Mouse (Mus musculus) hindbrain, embryonic 13.5 days (tissue): ENCODE measurements around the gene Olfr73. TPM values are rescaled to one million over a fixed set of nuclear protein-coding genes. Genes with fewer than 3 reads are reported as not detected.
"Not testable (repeated sequence)": the region's sequence is repeated elsewhere in the genome, so short reads cannot be mapped to it uniquely, and the experiment has no call there.

Experiments used
- ATAC-seq: fragments of 200-750 bp; cut with Nextera tagmentation; 2 replicates; pipeline ENCODE4 v1.8.0; 2017; ENCODE audit warnings: moderate TSS enrichment; ENCODE audit not compliant: low FRiP score
- H3K27ac ChIP-seq: fragments of 300-500 bp; sonication (generic); 2 replicates; pipeline ENCODE4 v1.5.1; 2015; ENCODE audit warnings: inconsistent platforms, mild to moderate bottlenecking, moderate library complexity
- H3K27me3 ChIP-seq: fragments of 300-500 bp; sonication (generic); 2 replicates; pipeline ENCODE4 v1.6.1; 2015; ENCODE audit warnings: mild to moderate bottlenecking, inconsistent platforms
- H3K36me3 ChIP-seq: fragments of 300-500 bp; sonication (generic); 2 replicates; pipeline ENCODE4 v1.6.1; 2015; ENCODE audit warnings: mild to moderate bottlenecking, inconsistent platforms
- H3K4me1 ChIP-seq: fragments of 300-500 bp; sonication (generic); replicated peaks from 2 replicates; pipeline ENCODE4 v1.6.1; 2015; ENCODE audit warnings: inconsistent platforms
- H3K4me2 ChIP-seq: fragments of 300-500 bp; sonication (generic); 2 replicates; pipeline ENCODE4 v1.6.1; 2015; ENCODE audit warnings: inconsistent platforms, mild to moderate bottlenecking, moderate library complexity
- H3K4me3 ChIP-seq: fragments of 300-500 bp; sonication (generic); 2 replicates; pipeline ENCODE4 v1.5.1; 2015; ENCODE audit warnings: mild to moderate bottlenecking, inconsistent platforms
- H3K9ac ChIP-seq: fragments of 300-500 bp; sonication (generic); 2 replicates; pipeline ENCODE4 v1.6.1; 2015; ENCODE audit warnings: mild to moderate bottlenecking, inconsistent platforms
- H3K9me3 ChIP-seq: fragments of 300-500 bp; sonication (generic); 2 replicates; pipeline ENCODE4 v1.6.1; 2016; ENCODE audit warnings: inconsistent platforms
- WGBS: fragments of 180-500 bp; shearing (Covaris S2); methylation state at CpG from one replicate; pipeline ENCODE4 v1.1.7; 2015; 5-methylcytosine and 5-hydroxymethylcytosine counted together
- polyA plus RNA-seq: library from polyadenylated mRNA; unstranded; fragments of >200 nt; fragmentation: Nextera tagmentation; extraction: Ambion mirVana; gene quantifications from 2 replicates; pipeline ENCODE4 v1.2.1, GENCODE M21; 2015

Gene Olfr73
- not detected in 2 replicates for polyA plus RNA-seq

DNA sequence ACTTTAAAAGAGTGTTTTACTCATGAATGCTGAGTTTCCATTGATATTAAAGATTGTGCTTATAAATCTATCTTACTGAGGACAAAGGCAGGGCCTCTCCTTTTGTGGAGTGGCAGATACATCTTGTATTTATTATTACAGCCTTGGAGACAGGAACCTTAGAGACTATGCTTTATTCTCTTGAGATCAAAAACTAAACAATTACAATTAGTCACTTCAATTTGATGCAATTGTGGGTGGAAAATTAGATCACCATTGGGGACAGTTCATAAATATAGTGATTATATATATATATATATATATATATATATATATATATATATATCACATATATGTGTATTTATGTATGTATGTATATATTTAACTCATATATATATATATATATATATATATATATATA is at the start of gene Olfr73:
TSS of gene Olfr73 (minus strand) at position 101 of the 400 bp plus-strand sequence.
- Histone ChIP-seq H3K36me3 (no peaks in the 10 kb centered on the region), H3K9me3 (no peaks in the 10 kb centered on the region), H3K27ac (no peak within 1 kb of the TSS), H3K4me3 (no peak within 1 kb of the TSS), H3K27me3 (no peaks in the 10 kb centered on the region), H3K9ac (no peak within 1 kb of the TSS), H3K4me1 (no peaks in the 10 kb centered on the region), H3K4me2 (no peak within 1 kb of the TSS)
- ATAC-seq, result no peak

DNA sequence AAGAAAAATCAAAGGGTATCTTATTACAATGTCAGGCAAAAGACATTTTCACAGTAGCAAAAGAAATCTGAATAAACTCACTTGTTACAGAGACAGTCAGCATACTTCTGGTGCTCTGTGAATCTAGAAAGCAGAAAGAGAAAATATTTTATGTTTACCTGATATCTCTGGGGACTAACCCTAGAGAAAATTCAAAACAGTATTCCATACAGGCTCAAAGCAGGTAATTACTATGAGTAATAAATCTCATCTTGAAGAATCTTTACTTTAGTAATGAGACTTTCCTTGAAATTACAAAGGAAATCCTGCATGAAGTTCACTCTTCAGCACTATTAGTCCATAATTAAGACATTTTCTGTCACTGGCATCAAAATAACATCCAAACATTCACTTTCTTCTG is 34.2 kb upstream of the Olfr73 start, which contains the start of gene Olfr1163:
TSS of gene Olfr1163 (minus strand) at position 101 of the 400 bp plus-strand sequence.
- Histone ChIP-seq H3K27ac (no peak within 1 kb of the TSS), H3K4me2 (no peak within 1 kb of the TSS), H3K4me3 (no peak within 1 kb of the TSS), H3K36me3 (no peaks in the 10 kb centered on the region), H3K4me1 (no peaks in the 10 kb centered on the region), H3K9me3 (no peaks in the 10 kb centered on the region), H3K9ac (no peak within 1 kb of the TSS), H3K27me3 (no peaks in the 10 kb centered on the region)
- ATAC-seq, result no peak

DNA sequence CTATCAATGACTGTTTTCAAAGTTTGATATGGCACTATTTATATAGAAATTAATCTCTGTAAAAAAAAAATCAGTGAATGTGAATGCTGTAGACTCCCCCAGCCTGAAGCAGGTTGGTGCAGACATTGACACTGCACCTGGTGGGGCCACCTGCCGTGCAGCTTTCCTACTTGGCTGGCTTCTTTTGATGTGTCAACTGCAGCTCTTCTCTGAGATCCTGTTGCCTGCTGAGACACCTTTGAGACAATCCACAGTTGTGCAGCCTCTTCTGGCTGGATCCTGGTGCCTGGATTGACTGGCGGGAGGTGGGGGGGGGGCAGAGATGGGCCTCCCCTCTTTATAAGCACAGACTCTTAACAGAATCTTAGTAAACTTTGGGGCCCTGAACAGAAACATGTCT is 26.1 kb upstream of the Olfr73 start:
- WGBS, result 79% methylated on average over 2 of the region's 2 CpGs
- Histone ChIP-seq H3K27me3 (no peaks in the 10 kb centered on the region), H3K4me2 (no peak overlapping the region), H3K27ac (no peak overlapping the region), H3K9me3 (no peaks in the 10 kb centered on the region), H3K9ac (no peak overlapping the region), H3K36me3 (no peaks in the 10 kb centered on the region), H3K4me3 (no peak overlapping the region), H3K4me1 (no peaks in the 10 kb centered on the region)
- ATAC-seq, result no peak

DNA sequence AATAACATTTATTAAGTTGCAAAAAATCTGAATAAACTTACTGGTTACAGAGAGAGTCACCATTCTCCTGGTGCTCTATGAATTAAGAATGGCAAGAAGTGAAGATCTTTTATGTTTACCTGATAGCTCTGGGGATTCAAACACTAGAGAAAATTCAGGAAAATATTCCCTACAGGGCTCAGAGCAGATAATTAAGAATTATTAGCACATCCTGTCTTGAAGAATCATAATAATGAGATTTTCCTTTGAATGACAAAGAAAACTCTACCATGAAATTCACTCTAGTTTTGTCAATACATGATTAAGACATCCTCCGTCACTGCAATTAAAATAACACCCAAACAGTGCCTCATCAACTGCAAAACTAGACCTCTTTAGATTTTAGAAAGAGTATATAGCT is 13.5 kb upstream of the Olfr73 start, which contains the start of gene Olfr1162:
TSS of gene Olfr1162 (minus strand) at position 101 of the 400 bp plus-strand sequence.
- no peak within 1 kb of the TSS for H3K4me3 ChIP-seq
- H3K4me2 ChIP-seq, result no peak within 1 kb of the TSS
- H3K36me3 ChIP-seq, result no peaks in the 10 kb centered on the region
- no peak within 1 kb of the TSS for H3K27ac ChIP-seq
- H3K9ac ChIP-seq, result no peak within 1 kb of the TSS
- ATAC-seq, result no peak
- H3K27me3 ChIP-seq, result no peaks in the 10 kb centered on the region
- H3K4me1 ChIP-seq, result no peaks in the 10 kb centered on the region
- 84% methylated on average over 1 of the region's 1 CpGs for WGBS
- no peaks in the 10 kb centered on the region for H3K9me3 ChIP-seq

DNA sequence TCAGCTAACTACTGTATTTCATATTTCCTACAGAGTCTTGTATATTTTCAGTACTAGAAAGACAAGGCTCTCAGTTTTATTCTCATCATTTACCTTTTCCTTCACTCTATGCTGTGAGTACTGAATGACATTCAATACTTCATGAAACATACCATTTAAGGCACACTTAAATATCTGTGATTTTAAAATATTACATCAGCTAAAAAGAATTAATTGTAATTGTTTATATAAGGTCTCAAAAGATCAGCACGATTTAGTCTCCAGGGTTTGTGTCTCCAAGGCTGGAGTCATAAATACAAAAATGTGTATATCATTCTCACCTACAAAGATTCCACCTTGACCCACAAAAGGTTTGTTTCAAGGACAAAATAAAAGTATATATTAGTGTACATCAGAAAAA is 15.0 kb downstream of the Olfr73 start, which contains the start of gene Olfr1161:
TSS of gene Olfr1161 (plus strand) at position 301 of the 400 bp plus-strand sequence.
- H3K4me3 ChIP-seq, H3K9ac ChIP-seq, H3K4me2 ChIP-seq, ATAC-seq, H3K4me1 ChIP-seq, H3K27me3 ChIP-seq, H3K36me3 ChIP-seq, H3K9me3 ChIP-seq, H3K27ac ChIP-seq: not testable (repeated sequence)
- 81% methylated on average over 1 of the region's 1 CpGs for WGBS

DNA sequence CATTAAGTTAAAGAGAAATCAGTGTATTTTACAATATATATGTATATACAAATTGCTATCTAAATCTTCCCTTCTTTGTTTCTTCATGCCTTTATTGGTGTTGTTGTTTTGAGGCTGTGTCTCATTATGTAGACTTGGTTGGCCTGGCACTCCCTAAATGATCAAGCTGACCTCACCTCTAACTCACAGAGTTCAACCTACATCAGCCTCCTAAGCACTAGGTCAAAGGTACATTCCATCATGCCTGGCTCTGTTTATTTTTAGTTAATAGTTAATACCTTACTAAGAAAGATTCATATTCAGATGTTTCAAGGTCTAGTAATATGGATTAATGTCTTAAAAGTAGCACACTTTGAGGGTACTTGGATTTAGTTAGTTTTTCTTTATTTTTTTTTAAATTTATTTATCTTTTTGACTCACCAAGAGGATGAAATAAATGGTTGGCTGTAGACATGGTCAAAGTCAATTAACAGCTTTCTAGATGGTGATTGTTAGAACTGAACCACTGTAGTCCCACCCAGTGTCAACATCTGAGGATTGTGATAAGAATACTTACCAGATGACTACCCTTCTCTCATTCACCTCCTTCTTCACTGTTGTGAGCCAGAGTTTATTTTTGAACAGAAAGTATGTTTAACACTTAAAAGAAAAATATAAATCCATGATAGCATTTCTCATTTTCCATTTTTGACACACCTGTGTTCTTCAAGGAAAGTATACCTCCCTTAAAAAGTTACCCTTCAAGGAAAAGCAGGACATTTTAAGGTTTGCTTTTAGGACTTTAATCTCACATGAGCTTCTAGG is 29.8 kb downstream of the Olfr73 start, which contains the start of gene Olfr1160:
TSS of gene Olfr1160 (minus strand) at position 754 of the 804 bp plus-strand sequence.
- no peaks in the 10 kb centered on the region for H3K9me3 ChIP-seq
- H3K27me3 ChIP-seq, result no peaks in the 10 kb centered on the region
- no peak within 1 kb of the TSS for H3K9ac ChIP-seq
- H3K4me3 ChIP-seq, result no peak within 1 kb of the TSS
- no peaks in the 10 kb centered on the region for H3K36me3 ChIP-seq
- H3K4me2 ChIP-seq, result no peak within 1 kb of the TSS
- no peak for ATAC-seq
- no peak within 1 kb of the TSS for H3K27ac ChIP-seq
- no peaks in the 10 kb centered on the region for H3K4me1 ChIP-seq

DNA sequence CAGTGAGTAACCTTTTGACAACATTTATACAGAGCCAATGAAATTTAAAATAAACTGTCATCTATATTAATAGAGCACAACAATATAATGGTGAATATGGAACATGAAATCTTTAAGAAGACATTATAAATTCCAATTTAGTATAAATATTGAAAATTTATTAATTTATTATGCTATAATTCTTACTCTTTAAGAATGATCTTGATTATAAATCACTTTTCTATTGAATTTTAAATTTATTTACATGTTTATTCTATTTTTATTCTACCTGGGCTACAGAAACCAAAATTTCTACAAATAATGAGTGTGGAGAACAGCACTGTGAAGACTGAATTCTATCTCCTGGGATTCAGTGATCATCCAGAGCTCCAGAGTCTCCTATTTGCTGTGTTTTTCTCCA is 47.7 kb downstream of the Olfr73 start, which contains the start of gene Olfr1158:
TSS of gene Olfr1158 (plus strand) at position 301 of the 400 bp plus-strand sequence.
- no peaks in the 10 kb centered on the region for H3K9me3 ChIP-seq

More for the DNA sequence above, 47.7 kb downstream of the Olfr73 start, which contains the start of gene Olfr1158:
- Histone ChIP-seq H3K36me3 (no peaks in the 10 kb centered on the region), H3K4me2 (no peak within 1 kb of the TSS), H3K4me3 (no peak within 1 kb of the TSS), H3K27me3 (no peaks in the 10 kb centered on the region), H3K9ac (no peak within 1 kb of the TSS), H3K27ac (no peak within 1 kb of the TSS), H3K4me1 (no peaks in the 10 kb centered on the region)
- ATAC-seq, result no peak

Other genes with a start within 250 kb of the Olfr73 start
- not detected in 2 replicates for gene Olfr1143, start 237.1 kb downstream of the Olfr73 start, polyA plus RNA-seq
- gene Olfr1145, start 227.9 kb downstream of the Olfr73 start, polyA plus RNA-seq, result not detected in 2 replicates
- gene Olfr1148, start 207.2 kb downstream of the Olfr73 start, polyA plus RNA-seq, result not detected in 2 replicates
- gene Olfr1150-ps1, start 193.7 kb downstream of the Olfr73 start, polyA plus RNA-seq, result not detected in 2 replicates
- gene Olfr1151, start 181.8 kb downstream of the Olfr73 start, polyA plus RNA-seq, result not detected in 2 replicates
- gene Olfr1152, start 171.2 kb downstream of the Olfr73 start, polyA plus RNA-seq, result not detected in 2 replicates
- not detected in 2 replicates for gene Olfr1153, start 142.7 kb downstream of the Olfr73 start, polyA plus RNA-seq
- gene Olfr1154, start 132.5 kb downstream of the Olfr73 start, polyA plus RNA-seq, result not detected in 2 replicates
- gene Olfr1155, start 92.6 kb downstream of the Olfr73 start, polyA plus RNA-seq, result not detected in 2 replicates
- not detected in 2 replicates for gene Olfr1156, start 84.6 kb downstream of the Olfr73 start, polyA plus RNA-seq
- not detected in 2 replicates for gene Olfr1157, start 69.4 kb downstream of the Olfr73 start, polyA plus RNA-seq
- gene Olfr74, start 63.0 kb downstream of the Olfr73 start, polyA plus RNA-seq, result not detected in 2 replicates
- not detected in 2 replicates for gene Olfr1158, start 47.6 kb downstream of the Olfr73 start, polyA plus RNA-seq
- gene Olfr1160, start 29.4 kb downstream of the Olfr73 start, polyA plus RNA-seq, result not detected in 2 replicates
- gene Olfr1161, start 14.9 kb downstream of the Olfr73 start, polyA plus RNA-seq, result not detected in 2 replicates
- gene Olfr1162, start 13.4 kb upstream of the Olfr73 start, polyA plus RNA-seq, result not detected in 2 replicates
- gene Olfr1163, start 34.1 kb upstream of the Olfr73 start, polyA plus RNA-seq, result not detected in 2 replicates
- gene Olfr1164, start 56.3 kb upstream of the Olfr73 start, polyA plus RNA-seq, result not detected in 2 replicates
- not detected in 2 replicates for gene Olfr1166, start 90.6 kb upstream of the Olfr73 start, polyA plus RNA-seq
- gene Olfr1167, start 117.5 kb upstream of the Olfr73 start, polyA plus RNA-seq, result not detected in 2 replicates
- gene Olfr1168, start 144.2 kb upstream of the Olfr73 start, polyA plus RNA-seq, result not detected in 2 replicates
- gene Olfr1170, start 190.6 kb upstream of the Olfr73 start, polyA plus RNA-seq, result not detected in 2 replicates
- not detected in 2 replicates for gene Olfr1173, start 242.2 kb upstream of the Olfr73 start, polyA plus RNA-seq